Mouse (Mus musculus): ENCODE results near the gene Depdc7.
A peak's percentile ranks its signal among the peaks of the same experiment; 100 is the strongest.

The Depdc7 gene

DNA sequence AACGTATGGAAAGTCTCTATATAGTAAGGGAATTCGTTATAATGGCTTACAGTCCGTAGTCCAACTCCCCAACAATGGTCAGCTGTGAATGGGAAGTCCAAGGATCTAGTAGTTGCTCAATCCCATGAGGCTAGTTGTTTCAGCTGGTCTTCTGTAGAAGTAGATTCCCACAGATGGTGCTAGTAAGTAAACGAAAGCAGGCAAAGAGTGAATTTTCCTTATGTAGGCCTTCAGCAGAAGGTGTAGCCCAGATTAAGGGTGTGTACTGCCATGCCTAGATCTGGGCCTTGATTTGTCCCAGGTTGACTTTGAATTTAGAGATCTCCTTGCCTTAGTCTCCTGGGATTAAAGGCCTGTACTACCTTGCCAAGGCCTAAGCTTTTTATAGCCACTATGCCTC, 26.4 kb downstream of the Depdc7 start, which contains the start of gene Pin1rt1:
Gene Pin1rt1, minus strand, starts transcription at position 101 of the 400 bp plus-strand sequence.
- no peak for DNase-seq (ENCODE audit: low spot score in 2 of 2)

GRCm38 (mm10) chr2:104714254-104714691, 28.4 kb downstream of the Depdc7 start:
- peak in 1 of 2 experiments; percentile 57 for DNase-seq (ENCODE audit: low spot score in 2 of 2)

DNA sequence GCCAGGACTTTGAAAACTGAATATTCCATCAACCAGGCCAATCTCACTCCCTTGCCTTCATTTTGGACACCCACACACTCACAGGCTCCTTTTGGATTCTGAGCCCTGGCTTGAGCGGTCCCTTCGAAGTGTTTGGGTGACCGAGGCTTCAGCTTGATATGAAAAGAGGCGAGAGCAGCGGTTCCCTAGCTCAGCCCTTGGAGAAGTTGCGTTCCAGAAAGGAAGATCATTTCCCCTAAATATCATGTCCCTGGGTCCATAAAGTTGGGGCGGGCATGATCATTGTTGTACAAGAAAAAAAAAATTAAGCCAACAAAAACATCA, 30.2 kb downstream of the Depdc7 start:
- DNase-seq (ENCODE audit: low spot score in 2 of 2): no peak

- peak; percentile 22 to 73 for DNase-seq (ENCODE audit: low spot score in 2 of 2)
Measured at GRCm38 (mm10) chr2:104711585-104712485, 30.8 kb downstream of the Depdc7 start, which contains the start of gene Tcp11l1. Gene Tcp11l1 (minus strand): TSS chr2:104712169.

DNA sequence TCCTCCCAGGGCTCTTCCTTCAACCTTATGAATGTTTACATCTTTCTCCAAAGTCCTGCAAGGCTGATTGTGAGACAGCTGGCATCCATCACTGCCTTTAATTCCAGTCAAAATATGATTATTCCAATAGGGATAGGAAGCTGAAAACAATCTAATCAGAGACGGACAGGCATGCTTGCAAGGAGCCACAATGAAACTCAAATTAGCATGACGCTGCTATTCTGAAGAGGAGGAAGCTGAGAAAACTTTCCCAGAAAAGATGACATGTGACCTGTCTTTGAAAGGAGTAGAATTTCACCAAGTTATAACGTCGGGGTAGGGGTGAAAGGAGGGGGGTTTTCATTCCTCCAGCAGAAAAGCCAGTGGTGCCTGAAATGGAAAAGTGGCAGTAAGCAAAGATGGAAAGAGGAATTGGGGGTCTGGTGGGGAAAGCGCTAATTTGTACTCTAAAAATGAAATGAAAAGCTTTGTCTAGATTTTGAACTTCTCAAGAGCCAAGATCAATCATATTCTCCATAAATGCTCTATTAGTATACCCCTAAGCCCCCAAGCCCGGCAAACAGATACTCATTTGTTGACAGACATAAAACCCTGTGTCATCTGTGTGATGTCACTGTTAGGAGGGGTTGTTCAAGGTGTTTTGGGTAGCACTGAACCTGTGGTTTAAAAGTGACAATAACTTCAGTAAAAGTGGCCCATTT, 31.9 kb downstream of the Depdc7 start:
- no peak for DNase-seq (ENCODE audit: low spot score in 2 of 2)

DNA sequence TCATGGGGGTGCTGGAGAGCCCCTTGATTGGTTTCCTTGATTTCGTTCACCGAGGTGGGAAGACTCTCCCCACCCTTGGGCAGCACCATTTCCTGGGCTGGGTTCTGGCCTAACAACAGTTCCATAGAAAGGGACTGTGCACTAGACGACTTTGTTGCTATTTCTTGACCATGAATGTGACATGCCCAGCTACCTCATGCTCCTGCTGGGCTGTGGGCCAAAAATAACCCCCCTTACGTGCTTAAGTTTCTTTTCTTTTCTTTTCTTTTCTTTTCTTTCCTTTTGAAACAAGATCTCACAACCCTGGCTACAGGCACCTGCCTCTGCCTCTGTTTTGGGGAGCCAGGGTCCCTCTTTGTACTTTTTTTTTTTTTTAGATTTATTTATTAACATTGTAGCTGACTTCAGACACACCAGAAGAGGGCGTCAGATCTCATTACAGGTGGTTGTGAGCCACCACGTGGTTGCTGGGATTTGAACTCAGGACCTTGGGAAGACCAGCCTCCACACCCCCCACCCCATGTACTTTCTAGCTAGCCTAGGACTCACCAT, 32.8 kb downstream of the Depdc7 start:
- DNase-seq (ENCODE audit: low spot score in 2 of 2): no peak

DNA sequence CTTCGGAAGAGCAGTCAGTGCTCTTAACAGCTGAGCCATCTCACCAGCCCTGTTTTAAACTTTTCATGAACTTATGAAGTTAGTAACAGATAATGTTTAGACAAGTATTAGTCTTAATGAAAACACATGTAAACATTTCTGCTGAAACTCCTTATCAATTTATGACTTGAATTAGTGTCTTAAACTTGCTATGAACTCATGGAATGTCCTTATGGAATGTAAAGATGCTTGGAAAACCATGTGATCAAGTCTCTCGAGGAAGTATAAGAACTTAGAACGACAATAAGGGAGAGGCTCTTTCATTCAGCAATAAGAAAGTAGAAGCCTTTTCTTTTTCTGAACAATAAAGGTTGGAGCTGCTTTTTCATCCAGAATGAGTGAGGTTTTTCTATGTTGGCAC, 38.3 kb downstream of the Depdc7 start:
- no peak for DNase-seq (ENCODE audit: low spot score in 2 of 2)

- no peak for DNase-seq (ENCODE audit: low spot score in 2 of 2)
Measured at GRCm38 (mm10) chr2:104703158-104703557, 39.5 kb downstream of the Depdc7 start.

DNA sequence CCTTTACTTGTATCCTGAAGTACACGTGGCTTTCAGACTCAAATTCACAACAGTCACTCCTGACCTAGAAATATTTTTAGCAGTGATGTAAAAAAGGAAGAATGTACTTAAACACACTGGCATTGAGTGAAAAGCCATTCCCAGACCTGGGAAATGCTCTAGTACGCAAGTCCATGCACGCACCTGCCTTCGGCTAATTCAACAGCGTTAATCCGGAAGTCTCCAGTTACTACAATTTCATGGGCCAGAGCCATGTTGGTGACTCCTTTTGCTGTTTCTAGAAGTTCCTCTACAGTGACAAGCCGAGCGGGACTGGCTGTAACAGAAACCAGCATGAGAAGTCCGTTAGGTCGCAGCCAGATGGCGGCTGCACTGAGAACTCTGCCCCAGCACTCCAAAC, 43.0 kb downstream of the Depdc7 start:
- no peak for DNase-seq (ENCODE audit: low spot score in 2 of 2)

DNA sequence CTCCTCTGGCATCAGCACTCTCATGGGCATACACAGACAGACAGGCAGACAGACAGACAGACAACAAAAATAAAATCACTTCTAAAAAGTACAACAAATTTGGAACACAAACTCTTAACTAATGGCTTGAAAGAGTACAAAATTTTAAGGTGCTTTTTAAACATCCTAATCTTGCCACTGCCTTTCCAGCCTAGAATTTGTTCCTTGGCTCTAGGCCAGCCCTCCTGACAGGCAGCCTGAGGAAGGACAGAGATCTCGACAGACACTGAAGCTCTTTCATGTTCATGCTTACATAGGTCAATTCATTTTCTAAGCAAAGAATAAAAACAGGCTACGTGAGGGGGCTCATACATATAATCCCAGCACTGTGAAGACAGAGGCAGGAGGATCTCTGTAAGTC, 50.1 kb downstream of the Depdc7 start:
- no peak for DNase-seq (ENCODE audit: low spot score in 2 of 2)

DNA sequence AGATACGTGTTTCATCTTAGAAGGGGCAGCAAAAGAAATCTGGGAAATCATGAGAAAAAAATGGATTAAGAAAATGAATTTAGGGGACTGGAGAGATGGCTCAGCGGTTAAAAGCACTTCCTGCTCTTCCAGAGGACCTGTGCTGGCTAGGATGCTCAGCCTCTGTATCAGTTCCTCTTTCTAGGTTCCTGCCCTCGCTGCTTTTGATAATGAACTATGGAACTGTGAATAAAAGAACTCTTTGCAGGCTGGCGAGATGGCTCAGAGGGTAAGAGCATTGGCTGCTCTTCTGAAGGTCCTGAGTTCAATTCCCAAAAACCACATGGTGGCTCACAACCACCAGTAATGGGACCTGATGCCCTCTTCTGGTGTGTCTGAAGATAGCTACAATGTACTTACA, 52.0 kb downstream of the Depdc7 start:
- no peak for DNase-seq (ENCODE audit: low spot score in 2 of 2)

DNA sequence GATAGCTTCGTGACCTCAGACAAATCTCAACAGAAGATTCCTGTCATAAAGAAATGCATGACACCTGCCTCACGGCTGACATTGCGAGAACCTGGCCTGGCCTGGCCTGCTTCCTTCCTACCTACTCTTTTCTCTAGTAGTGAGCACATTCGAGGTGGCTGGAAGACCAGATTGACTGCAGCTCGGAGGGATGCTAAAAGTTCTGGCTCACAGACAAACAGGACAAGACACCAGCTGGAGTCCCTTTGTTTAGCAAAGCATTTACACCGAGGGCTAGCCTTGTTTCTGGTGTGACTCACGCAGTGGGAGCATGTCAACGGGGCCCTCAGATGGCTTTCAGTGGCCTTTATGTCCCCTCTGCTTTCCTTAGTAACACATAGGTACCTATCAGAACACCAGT, 54.0 kb downstream of the Depdc7 start:
- DNase-seq (ENCODE audit: low spot score in 2 of 2): no peak

GRCm38 (mm10) chr2:104688321-104688720, 54.4 kb downstream of the Depdc7 start:
- no peak for DNase-seq (ENCODE audit: low spot score in 2 of 2)

DNA sequence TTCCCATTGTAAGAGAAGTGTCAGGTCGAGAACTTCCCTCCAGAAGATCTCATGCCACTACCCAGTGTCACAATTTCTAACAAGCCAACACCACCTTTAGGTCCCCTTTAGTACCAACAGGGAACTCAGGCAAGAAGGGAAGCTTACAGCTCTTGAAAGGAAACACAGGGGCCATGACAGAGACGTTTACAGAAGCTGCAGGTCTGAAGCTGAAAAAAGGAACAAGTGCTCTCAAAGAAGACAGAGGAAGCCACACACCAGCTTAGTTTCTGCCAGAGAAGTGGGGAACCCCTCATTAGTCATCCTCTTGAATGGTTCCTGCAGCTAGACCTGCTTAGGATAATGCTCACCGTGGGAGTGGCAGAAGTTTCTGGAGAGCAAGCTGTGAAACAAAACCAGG, 55.4 kb downstream of the Depdc7 start:
- no peak for DNase-seq (ENCODE audit: low spot score in 2 of 2)

DNA sequence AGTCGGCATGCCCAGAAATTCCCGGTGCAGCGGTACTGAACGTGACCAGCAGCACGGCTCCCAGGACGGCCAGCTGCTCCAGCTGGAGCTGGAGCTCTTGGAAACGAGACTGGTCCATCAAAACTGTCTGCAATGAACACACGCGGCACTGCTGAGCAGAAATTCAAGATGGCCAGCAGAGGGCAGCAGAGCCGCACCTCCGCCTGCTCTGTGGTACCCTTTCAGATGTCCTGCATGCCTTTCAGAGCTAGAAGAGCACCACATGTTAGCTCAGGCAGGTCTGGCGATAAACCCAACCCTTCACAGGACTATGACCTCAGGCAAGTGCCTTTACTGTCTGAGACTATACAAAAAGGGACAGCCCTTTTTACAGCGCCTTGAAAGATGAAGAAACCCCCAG, 57.3 kb downstream of the Depdc7 start:
- peak; percentile 60 to 87 for DNase-seq (ENCODE audit: low spot score in 2 of 2)

DNA sequence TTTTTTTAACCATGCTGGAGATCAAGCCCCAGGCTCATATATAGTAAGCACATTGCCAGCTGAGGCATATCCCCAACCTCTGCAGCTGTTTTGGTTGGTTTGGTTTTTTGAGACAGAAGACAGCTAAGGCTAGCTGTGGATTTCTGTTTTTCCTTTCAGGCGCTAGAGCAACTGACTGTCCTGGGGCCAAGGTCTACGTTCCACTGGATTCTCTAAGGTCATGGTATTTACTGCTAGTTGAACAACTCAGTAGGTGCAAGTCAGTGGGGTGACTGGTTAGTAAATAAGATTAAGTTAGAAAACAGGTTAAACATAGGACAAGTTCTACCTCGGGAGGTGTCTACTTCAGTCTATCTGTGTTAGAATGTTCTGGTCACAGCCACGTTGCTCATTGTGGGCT, 57.9 kb downstream of the Depdc7 start:
- no peak for DNase-seq (ENCODE audit: low spot score in 2 of 2)

DNA sequence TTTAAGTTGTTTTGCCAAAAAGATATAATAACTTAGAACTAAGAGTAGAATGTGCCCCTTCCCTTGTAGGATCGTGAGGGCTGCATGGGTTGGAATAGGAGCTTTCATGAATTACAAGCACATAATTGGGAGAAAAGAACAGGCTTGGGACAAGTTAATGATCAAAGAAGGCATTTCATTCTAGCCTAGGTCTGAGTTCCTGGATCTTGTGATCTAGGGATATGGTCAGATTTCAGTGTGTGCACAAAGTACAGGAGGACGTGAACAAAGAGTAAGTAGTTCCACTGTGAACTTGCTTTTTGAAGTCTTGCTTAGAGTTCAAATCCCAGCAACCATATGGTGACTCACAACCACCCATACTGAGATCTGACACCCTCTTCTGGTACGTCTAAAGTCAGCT, 65.4 kb downstream of the Depdc7 start:
- no peak for DNase-seq (ENCODE audit: low spot score in 2 of 2)

Data from spleen, postnatal 4 days (tissue).